Mouse (Mus musculus) hindbrain, embryonic 14.5 days (tissue): ENCODE measurements around the gene Tacc2. TPM values are rescaled to one million over a fixed set of nuclear protein-coding genes. Genes with fewer than 3 reads are reported as not detected.

Experiments used
- ATAC-seq: fragments of 200-750 bp; cut with Nextera tagmentation; 2 replicates; pipeline ENCODE4 v1.8.0; 2017; ENCODE audit warnings: moderate number of reproducible peaks, mild to moderate bottlenecking, moderate TSS enrichment, moderate library complexity; ENCODE audit not compliant: low FRiP score
- DNase-seq: peaks from one replicate; pipeline ENCODE4 v3.0.0-alpha.2; 2015; ENCODE audit warnings: low spot score
- H3K27ac ChIP-seq: fragments of 300-500 bp; sonication (generic); 2 replicates; pipeline ENCODE4 v1.5.1; 2014; ENCODE audit warnings: mild to moderate bottlenecking, moderate library complexity
- H3K27me3 ChIP-seq: fragments of 300-500 bp; sonication (generic); 2 replicates; pipeline ENCODE4 v1.6.1; 2014; ENCODE audit warnings: mild to moderate bottlenecking, low read length, mixed read lengths; ENCODE audit not compliant: control insufficient read depth, insufficient read depth
- H3K36me3 ChIP-seq: fragments of 300-500 bp; sonication (generic); replicated peaks from 2 replicates; pipeline ENCODE4 v1.6.1; 2014; ENCODE audit not compliant: control insufficient read depth, insufficient read depth
- H3K4me1 ChIP-seq: fragments of 300-500 bp; sonication (generic); replicated peaks from 2 replicates; pipeline ENCODE4 v1.6.1; 2014; ENCODE audit warnings: antibody characterized with exemption, low read length, mixed read lengths; ENCODE audit not compliant: control insufficient read depth, insufficient read depth
- H3K4me2 ChIP-seq: fragments of 300-500 bp; sonication (generic); replicated peaks from 2 replicates; pipeline ENCODE4 v1.6.1; 2014; ENCODE audit warnings: mild to moderate bottlenecking, moderate library complexity
- H3K4me3 ChIP-seq: fragments of 300-500 bp; sonication (generic); replicated peaks from 2 replicates; pipeline ENCODE4 v1.5.1; 2014; ENCODE audit warnings: mild to moderate bottlenecking, low read length
- H3K9ac ChIP-seq: fragments of 300-500 bp; sonication (generic); 2 replicates; pipeline ENCODE4 v1.6.1; 2014
- H3K9me3 ChIP-seq: fragments of 300-500 bp; sonication (generic); 2 replicates; pipeline ENCODE4 v1.6.1; 2016; ENCODE audit warnings: low read length; ENCODE audit not compliant: control insufficient read depth
- WGBS: fragments of 180-500 bp; shearing (Covaris S2); extraction: QIAGEN DNeasy Blood & Tissue Kit; methylation state at CpG from one replicate; pipeline ENCODE4 v1.1.7; 2014; 5-methylcytosine and 5-hydroxymethylcytosine counted together
- polyA plus RNA-seq: library from polyadenylated mRNA; unstranded; fragments of >200 nt; fragmentation: Nextera tagmentation; extraction: Ambion mirVana; gene quantifications from 2 replicates; pipeline ENCODE4 v1.2.1, GENCODE M21; 2014

Tacc2 gene
- polyA plus RNA-seq, 1 experiment from 2014 or later = 58.9 TPM

DNA sequence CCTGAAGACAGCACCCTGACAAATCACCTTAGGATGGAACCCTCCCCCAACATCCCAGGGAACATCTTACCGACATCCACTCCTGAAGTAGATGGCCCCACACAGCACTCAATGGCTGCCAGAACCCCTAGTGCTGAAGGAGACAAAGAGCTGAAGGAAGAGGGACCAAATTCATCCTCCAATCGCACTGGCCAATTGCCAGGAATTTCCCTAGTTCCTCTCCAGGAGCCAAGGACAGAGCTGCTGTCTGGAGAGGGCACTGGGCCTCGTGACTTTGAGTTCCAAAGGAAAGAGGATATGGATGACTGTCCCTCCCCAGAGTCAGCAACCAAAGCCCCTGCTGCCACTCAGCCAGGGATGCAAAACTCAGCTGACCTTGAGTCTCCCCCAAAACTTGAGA lies 44.7 kb downstream of the Tacc2 start:
- Histone ChIP-seq H3K36me3 (no peaks in the 10 kb centered on the region), H3K27me3 (no peaks in the 10 kb centered on the region), H3K4me2 (no peak overlapping the region), H3K9ac (no peak overlapping the region), H3K4me3 (no peak overlapping the region), H3K4me1 (no peaks in the 10 kb centered on the region), H3K9me3 (no peaks in the 10 kb centered on the region), H3K27ac (no peak overlapping the region)
- ATAC-seq (no peak), DNase-seq (no peak)
- 62% methylated on average over 3 of the region's 3 CpGs for WGBS

DNA sequence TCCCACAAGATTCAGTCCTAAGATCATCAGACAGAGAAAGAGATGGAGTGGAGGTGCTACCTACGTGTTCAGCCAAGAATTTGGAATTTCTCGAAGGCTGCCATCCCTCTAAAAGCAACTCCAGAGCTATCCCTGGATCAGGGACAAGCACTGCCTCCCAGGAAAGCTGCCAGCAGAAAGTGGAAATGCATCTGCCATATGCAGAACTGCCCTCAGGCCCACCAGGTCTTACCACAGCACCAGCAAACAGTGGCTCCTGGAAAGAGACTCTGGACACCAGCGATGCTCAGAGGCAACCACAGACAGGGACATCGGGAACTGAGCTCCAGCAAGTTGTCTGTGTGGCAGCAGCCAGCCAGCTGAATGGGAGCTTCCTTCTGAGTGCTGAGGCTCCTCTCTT lies 45.1 kb downstream of the Tacc2 start:
- DNase-seq (no peak), ATAC-seq (no peak)
- Histone ChIP-seq H3K27me3 (no peaks in the 10 kb centered on the region), H3K4me1 (no peaks in the 10 kb centered on the region), H3K4me2 (no peak overlapping the region), H3K9me3 (no peaks in the 10 kb centered on the region), H3K4me3 (no peak overlapping the region), H3K36me3 (no peaks in the 10 kb centered on the region), H3K27ac (no peak overlapping the region), H3K9ac (no peak overlapping the region)
- WGBS = 86% methylated on average over 4 of the region's 4 CpGs

DNA sequence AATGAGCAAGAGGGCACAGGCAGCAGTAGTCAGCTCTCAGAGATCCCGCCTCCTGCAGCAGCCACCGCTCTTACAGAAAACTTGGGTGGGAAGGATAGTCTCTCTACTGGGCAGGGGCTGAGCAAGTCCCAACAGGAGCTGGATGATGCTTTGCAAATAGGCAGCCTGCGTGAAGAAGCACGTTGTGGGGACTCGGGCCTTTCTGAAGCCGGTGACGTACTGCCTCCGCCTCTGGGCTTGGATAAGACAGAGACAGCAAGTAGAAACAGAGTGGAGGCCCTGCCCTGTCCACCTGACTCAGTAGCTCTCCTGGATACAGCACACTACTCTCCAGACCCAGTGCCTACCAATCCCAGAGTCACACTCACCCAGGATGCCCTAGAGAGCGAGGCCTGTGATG lies 47.1 kb downstream of the Tacc2 start:
- DNase-seq (no peak), ATAC-seq (no peak)
- no peaks in the 10 kb centered on the region for H3K27me3 ChIP-seq
- no peak overlapping the region for H3K27ac ChIP-seq
- H3K9ac ChIP-seq = no peak overlapping the region
- H3K4me2 ChIP-seq = no peak overlapping the region
- H3K4me1 ChIP-seq = no peaks in the 10 kb centered on the region
- 92% methylated on average over 9 of the region's 9 CpGs for WGBS
- no peak overlapping the region for H3K4me3 ChIP-seq
- no peaks in the 10 kb centered on the region for H3K36me3 ChIP-seq
- H3K9me3 ChIP-seq = no peaks in the 10 kb centered on the region

DNA sequence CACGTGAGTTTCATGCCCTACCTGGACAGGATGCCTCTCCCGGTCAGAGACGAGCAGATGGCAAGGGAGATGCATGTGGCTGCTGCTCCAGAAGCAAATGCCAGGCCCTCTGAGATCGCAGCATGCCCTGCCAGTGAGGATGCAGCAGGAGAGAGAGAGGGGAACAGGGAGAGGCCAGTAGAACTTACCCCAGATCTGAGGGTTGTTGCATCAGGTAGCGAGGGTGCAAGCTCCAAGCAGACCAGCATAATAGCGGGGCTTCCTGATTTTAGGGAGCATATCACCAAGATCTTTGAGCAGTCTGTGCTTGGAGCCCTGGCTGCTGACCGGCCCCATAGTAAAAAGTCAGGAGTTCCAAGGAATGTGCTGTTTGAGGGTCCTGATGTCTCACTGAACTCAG lies 48.1 kb downstream of the Tacc2 start:
- Histone ChIP-seq H3K36me3 (no peaks in the 10 kb centered on the region), H3K27ac (no peak overlapping the region), H3K4me2 (no peak overlapping the region), H3K9me3 (no peaks in the 10 kb centered on the region), H3K4me1 (no peaks in the 10 kb centered on the region), H3K4me3 (no peak overlapping the region), H3K9ac (no peak overlapping the region), H3K27me3 (no peaks in the 10 kb centered on the region)
- DNase-seq (no peak), ATAC-seq (no peak)
- 78% methylated on average over 7 of the region's 7 CpGs for WGBS

DNA sequence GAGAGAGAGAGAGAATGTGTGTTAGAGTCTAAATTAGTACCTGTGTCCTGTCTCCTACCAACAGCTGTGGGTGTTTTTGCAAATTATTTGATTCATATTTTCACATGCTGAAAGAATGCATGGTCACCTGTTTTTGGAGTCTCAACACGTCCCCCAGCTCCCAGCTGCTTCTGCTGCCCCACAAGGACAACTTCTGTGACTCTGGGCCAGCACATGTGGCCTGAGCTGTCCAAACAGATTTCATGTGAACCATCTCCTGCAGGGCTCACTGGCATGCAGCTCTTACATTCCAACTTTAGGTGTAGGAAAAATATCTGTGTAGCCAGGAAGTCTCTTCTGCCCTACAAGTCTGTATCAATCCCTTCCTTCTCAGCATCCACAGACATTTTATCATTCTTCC lies 51.4 kb downstream of the Tacc2 start:
- Histone ChIP-seq H3K4me1 (no peaks in the 10 kb centered on the region), H3K4me3 (no peak overlapping the region), H3K4me2 (no peak overlapping the region), H3K9ac (no peak overlapping the region), H3K27ac (no peak overlapping the region), H3K9me3 (no peaks in the 10 kb centered on the region), H3K36me3 (no peaks in the 10 kb centered on the region), H3K27me3 (no peaks in the 10 kb centered on the region)
- ATAC-seq = no peak
- 60% methylated on average over 1 of the region's 1 CpGs for WGBS
- DNase-seq = no peak

DNA sequence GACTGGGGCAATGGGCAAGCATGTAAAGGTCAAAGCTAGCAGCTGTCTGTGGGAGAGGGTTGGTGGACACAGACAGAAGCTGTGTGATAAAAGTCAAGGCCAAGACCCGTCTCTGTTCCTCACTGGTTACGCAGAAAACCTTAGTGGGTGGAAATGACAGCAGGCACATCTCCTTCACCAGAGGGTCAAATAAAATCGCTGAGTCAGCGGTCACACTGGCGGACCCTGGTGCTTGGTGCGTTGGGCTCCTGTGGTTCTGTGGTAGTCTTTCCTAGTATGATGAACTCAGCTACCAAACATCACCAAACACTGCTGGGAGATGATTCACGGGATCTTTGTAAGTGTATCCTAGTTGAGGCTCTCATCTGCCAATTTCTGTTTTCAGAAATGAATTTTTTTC lies 52.8 kb downstream of the Tacc2 start:
- ATAC-seq (no peak), DNase-seq (no peak)
- H3K36me3 ChIP-seq = no peaks in the 10 kb centered on the region
- no peaks in the 10 kb centered on the region for H3K27me3 ChIP-seq
- no peak overlapping the region for H3K4me2 ChIP-seq
- H3K9ac ChIP-seq = no peak overlapping the region
- H3K27ac ChIP-seq = no peak overlapping the region
- H3K4me1 ChIP-seq = no peaks in the 10 kb centered on the region
- H3K4me3 ChIP-seq = no peak overlapping the region
- no peaks in the 10 kb centered on the region for H3K9me3 ChIP-seq
- 95% methylated on average over 7 of the region's 7 CpGs for WGBS

DNA sequence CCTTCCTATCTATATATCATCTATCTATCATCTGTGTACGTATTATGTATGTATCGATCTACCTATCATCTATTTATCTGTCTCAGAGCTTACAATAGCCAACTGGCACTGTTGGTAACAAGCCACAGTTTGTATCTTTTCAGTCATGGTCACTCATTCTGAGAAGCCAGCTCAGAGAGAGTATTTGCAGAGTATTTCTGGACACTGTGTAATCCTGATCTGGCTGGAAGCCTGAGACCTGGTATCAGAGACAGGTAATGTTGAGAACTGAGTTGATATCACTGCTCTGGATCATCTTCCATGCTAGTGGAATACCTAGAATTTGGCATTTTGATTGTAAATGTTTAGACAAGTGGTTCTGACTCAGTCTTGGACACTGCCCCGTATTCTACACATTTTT lies 53.7 kb downstream of the Tacc2 start:
- no peaks in the 10 kb centered on the region for H3K27me3 ChIP-seq
- H3K9me3 ChIP-seq = no peaks in the 10 kb centered on the region
- no peak overlapping the region for H3K27ac ChIP-seq
- no peak overlapping the region for H3K9ac ChIP-seq
- 94% methylated on average over 3 of the region's 3 CpGs for WGBS
- ATAC-seq = no peak
- no peak overlapping the region for H3K4me2 ChIP-seq
- H3K36me3 ChIP-seq = no peaks in the 10 kb centered on the region
- no peaks in the 10 kb centered on the region for H3K4me1 ChIP-seq
- no peak overlapping the region for H3K4me3 ChIP-seq
- no peak for DNase-seq

DNA sequence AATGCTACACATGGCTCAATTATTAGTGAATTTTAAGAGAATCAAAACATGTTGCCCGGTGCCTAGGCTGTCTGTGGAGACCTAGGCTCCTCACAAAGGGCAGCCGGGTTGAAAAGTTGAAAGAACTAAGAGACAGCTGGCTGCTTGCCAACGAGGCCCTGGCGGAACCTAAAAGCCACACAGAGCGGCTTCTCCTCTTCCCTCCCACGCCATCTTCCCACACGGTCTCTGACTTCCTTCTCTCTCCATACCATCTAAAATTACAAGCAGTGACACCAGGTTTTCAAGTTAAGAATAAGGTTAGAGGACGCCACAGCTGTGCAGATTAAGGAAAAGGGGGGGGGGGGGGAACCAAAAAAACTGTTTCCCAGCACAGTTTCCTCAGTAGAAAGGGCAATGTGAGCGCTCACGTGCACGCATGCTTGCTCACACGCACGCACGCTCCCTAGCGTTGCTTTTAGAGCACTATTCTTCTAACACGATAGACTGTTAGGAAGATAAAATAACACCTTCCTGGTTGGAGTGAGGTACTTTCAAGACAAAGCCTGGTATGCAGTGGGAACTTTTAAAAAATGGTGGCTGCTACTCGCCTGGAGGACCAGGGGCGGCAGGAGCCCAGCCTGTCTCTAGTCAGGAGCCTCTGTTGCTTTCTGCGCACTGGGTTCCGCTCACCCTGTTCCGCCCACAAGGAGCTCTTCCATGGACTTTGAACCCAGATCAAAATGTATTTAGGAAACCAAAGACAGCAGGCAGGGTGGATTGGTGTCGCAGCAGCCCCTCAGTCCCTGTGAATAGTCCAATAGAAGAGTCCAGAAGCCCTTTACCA lies 54.5 kb downstream of the Tacc2 start:
- Histone ChIP-seq H3K27me3 (no peaks in the 10 kb centered on the region), H3K27ac (no peak overlapping the region), H3K4me1 (no peaks in the 10 kb centered on the region), H3K9ac (no peak overlapping the region), H3K9me3 (no peaks in the 10 kb centered on the region), H3K36me3 (no peaks in the 10 kb centered on the region), H3K4me2 (no peak overlapping the region), H3K4me3 (no peak overlapping the region)
- 58% methylated on average over 22 of the region's 22 CpGs for WGBS
- DNase-seq = peak; percentile 51
- ATAC-seq = no peak

DNA sequence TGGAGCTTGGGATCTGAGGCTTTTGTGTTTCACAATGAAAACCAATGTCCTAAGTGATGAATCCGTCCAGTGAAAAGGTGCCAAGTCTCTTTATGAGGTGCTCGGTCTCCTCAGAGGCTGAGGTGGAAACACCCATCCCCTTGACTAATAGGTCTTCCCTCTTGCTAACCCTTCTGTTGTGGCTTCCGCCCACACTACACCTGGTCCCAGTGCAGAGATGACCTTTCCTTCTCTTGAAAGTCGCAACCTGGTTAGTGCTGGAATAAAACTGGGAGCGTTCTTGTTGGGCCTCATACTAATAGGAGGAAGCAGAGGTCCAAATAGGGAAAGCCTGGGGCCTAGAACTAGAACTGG lies 55.1 kb downstream of the Tacc2 start:
- H3K9ac ChIP-seq = no peak overlapping the region
- ATAC-seq (no peak), DNase-seq (no peak)
- no peak overlapping the region for H3K4me3 ChIP-seq
- 90% methylated on average over 5 of the region's 5 CpGs for WGBS
- H3K9me3 ChIP-seq = no peaks in the 10 kb centered on the region
- H3K27ac ChIP-seq = no peak overlapping the region
- no peak overlapping the region for H3K4me2 ChIP-seq
- H3K36me3 ChIP-seq = no peaks in the 10 kb centered on the region
- no peaks in the 10 kb centered on the region for H3K4me1 ChIP-seq
- no peaks in the 10 kb centered on the region for H3K27me3 ChIP-seq
